Mouse (Mus musculus) adrenal gland, postnatal 4 days (tissue): ENCODE results near the gene Fth1. TPM values are rescaled to one million over a fixed set of nuclear protein-coding genes. Genes with fewer than 3 reads are reported as not detected.
"Not testable (repeated sequence)": the region's sequence is repeated elsewhere in the genome, so short reads cannot be mapped to it uniquely, and the experiment has no call there.

ENCODE experiments used
- DNase-seq, 2 experiments: peaks; one replicate each; pipeline ENCODE4 v3.0.0; 2021 to 2022; ENCODE audit warnings: low spot score in 2 of 2, mixed read lengths in 2 of 2
- long read RNA-seq, 2 experiments: library from polyadenylated mRNA; stranded (forward); transcript quantifications; one replicate each; pipeline ENCODE4 v2.0.0; 2021
- total RNA-seq, 2 experiments: library from RNA; stranded (reverse); gene quantifications; 2 replicates each; pipeline ENCODE4 v1.2.3; 2021

Gene Fth1
- 1,000 to 10,000 TPM; 1,555 to 1,573 TPM for total RNA-seq
- long read RNA-seq, experiment 1, transcript Fth1-201 (4 exons, 929 nt), result major isoform, 1,690 of 1,725 reads
- long read RNA-seq, experiment 1, partial matches to known transcripts, result 5 of 1,725 reads
- long read RNA-seq, experiment 1, other reads (novel, unspliced or antisense), result 27 of 1,725 reads
- long read RNA-seq, experiment 2, transcript Fth1-201 (4 exons, 929 nt), result major isoform, 1,642 of 1,723 reads
- long read RNA-seq, experiment 2, transcript Fth1-208 (3 exons, 2,062 nt), result minor isoform, 10 of 1,723 reads
- long read RNA-seq, experiment 2, partial matches to known transcripts, result 43 of 1,723 reads
- long read RNA-seq, experiment 2, other reads (novel, unspliced or antisense), result 22 of 1,723 reads

DNA sequence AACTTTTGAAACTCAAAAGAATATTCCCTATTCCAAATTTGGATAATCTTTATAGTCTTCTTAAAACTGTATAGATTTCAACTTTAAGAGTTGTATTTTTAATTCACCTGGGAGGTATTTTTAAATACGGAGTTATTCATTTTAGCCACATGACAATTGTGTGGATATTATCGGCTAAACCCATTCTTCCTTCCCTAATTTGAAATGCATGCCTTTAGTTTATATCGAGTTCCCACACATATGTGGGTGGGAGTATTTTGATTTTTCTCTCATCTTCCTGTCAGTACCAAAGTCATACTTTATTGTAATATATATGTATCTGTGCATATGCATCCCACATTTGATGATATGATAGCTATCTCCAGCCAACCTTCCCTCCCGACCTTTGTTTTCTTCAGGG is at the start of gene Fth1:
Gene Fth1 (plus strand): TSS at position 341 of the 400 bp plus-strand sequence.
- no peak for DNase-seq

GRCm38 (mm10) chr19:9931167-9931607 is 49.2 kb upstream of the Fth1 start:
- not testable (repeated sequence) for DNase-seq

- no peak for DNase-seq
These were observed 46.5 kb upstream of the Fth1 start for GRCm38 (mm10) chr19:9933908-9934307.

- no peak for DNase-seq
These were observed 43.8 kb upstream of the Fth1 start for GRCm38 (mm10) chr19:9936579-9936978.

DNA sequence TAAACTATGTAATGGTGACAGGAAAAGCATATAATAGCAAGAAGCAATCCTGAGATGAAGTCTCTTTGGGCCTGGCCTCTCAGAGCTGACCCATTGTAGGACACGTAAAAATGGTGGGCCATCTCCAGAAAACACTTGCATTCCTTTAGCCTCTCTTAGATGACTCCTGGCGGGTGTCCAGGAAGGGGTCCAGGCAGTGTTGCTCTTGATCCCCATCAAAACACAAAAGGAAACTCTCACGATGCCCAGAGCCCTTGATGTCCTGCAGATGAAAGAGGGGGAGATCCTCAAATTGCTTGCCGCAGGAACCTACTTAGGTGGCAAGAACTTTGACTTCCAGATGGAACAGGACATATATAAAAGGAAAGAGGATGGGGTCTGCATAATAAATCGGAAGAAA is 43.0 kb upstream of the Fth1 start:
- DNase-seq, result no peak

DNA sequence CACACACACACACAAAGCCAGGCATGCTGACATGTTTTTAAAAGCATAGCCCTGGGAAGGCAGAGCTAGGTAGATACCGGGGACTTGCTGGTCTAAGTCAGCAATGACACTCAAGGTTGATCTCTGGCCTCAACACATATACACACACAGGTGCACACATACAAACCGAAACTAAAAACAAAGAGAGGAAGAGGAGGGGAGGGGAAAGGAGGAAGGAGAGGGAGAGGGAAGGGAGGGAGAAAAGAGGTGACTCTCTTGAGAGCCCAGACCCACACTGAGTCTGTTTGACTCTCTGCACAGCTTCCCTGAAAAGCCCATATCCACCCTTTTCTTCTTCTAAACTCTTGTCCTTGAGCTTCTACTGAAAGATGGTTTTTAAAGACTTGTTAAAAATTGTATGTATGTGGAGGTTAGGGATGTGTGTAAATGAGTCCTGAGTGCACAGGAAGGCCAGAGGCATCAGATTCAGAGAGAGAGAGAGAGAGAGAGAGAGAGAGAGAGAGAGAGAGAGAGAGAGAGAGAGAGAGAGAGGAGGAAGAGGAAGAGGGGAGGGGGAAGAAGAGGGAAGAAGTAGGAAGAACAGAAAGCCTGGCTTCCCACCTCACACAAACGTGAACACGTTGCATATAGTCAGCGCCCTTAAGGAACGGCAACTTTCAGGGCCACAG is 42.1 kb upstream of the Fth1 start:
- DNase-seq, result no peak

DNA sequence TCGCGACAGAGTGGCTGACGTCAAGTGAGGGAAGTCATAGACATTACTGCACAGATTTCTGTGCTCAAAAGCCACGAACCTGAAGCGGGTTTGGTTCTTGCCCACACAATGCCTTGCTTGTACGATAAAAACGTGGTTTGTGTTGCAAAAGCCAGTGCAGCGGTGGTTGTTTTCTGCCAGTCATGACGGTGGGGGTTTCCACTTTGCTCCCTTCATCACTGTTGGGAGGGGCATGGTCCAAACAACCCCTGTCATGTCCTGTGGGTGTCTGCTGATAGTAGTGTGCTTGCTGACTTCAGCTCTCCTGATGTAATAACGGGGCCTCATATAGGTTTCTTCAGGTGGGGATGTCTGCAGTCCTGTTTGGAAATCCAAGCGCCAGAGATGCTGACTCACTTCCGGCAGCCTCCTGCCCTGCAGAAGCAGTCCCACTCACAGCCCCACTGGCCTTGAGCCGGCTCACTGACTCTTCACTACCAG is 41.5 kb upstream of the Fth1 start:
- no peak for DNase-seq

- DNase-seq, result no peak
These were observed 40.6 kb upstream of the Fth1 start for GRCm38 (mm10) chr19:9939841-9940240.

DNA sequence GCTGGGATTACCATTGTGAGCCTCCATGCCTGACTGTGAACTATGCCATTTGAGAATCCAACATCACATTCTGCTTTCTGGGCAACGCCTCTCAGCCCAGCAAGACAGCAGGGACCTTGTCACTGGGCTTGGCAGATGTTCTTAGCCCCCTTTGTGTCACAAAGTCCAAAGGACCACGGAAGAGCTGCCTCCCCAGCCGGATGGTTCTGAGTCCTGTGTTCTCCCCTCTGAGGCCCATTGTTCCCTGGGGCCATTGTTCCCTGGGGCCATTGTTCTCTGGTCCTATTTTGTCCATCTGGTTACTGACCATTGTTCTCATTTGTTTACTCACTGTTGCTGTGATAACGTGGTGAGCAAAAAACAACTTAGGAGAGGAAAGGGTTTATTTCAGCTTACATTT is 39.5 kb upstream of the Fth1 start:
- DNase-seq, result no peak

- DNase-seq, result no peak
These were observed 38.6 kb upstream of the Fth1 start for GRCm38 (mm10) chr19:9941809-9942208.

DNA sequence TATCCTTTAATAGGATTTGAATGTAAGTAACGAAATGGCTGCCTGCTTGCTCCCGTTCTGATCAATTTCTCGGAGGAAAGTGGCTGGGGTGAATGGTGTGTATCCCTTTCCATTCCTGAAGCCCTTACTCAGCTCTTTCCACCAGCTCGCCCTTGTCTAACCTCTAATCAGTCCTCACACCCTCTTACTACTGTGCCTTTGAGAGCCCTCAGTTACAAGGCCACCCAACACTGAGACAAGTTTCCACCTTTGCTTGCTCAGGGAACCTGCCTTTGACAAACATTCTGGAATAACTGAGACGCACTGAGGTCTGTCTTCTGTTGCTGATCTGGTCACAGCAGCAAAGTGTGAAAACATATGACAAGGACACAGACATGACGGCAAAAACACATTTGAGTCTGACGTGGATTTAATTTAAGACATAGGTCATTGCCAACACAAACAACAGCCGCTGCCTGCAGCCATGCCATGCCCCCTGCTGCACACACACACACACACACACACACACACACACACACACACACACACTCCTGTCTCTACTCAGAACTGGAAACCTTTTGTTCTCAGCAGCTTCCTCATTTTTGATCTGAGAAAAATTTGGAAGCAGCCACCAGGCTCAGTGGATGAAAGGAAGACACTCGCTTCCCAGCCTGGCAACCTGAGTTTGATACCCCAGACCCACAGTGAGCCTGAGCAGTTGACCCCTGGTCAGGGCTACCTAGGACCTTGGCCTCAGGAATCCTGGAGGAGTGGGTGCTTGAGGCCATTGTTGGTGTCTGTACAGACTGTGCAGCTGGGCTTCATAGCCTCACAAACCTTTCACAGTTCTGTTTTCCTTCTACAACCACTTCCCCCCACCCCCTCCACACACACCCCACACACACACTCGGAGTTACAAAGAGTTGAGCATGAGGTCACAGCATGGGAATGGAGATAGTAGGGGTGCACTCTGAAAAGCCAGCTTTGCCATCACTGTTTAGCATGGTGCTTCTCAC is 37.6 kb upstream of the Fth1 start:
- DNase-seq, result no peak

GRCm38 (mm10) chr19:9945800-9946564 is 34.4 kb upstream of the Fth1 start:
- no peak for DNase-seq

GRCm38 (mm10) chr19:9946986-9947385 is 33.4 kb upstream of the Fth1 start:
- DNase-seq, result no peak

- no peak for DNase-seq
These were observed 28.0 kb upstream of the Fth1 start for GRCm38 (mm10) chr19:9952390-9952789.

GRCm38 (mm10) chr19:9952912-9953311 is 27.5 kb upstream of the Fth1 start:
- no peak for DNase-seq

- peak; percentile 25 to 73 for DNase-seq
These were observed 26.2 kb upstream of the Fth1 start for GRCm38 (mm10) chr19:9954055-9954810.

DNA sequence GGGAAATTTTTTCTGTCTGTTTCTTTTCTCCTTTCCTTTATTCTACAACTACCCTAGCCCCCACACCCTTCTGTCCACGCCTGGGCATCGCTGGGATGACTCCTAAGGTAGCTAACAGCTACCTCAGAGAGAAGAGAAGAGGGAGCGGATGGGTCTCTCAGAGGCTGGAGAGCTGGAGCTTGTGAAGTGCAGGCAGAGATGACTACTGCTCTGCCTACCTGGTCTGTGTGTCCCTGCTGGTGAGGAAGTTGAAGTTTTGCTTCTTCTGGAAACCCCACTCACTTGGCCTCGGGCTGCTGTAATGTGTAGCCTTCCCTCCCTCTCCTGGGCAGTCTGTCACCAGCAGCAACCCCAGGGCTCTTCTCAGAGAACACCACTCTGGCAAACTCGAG is 25.6 kb upstream of the Fth1 start:
- no peak for DNase-seq

GRCm38 (mm10) chr19:9955438-9955837 is 25.0 kb upstream of the Fth1 start:
- DNase-seq, result no peak

GRCm38 (mm10) chr19:9956624-9957388 is 23.6 kb upstream of the Fth1 start:
- no peak for DNase-seq
